Comparison of ENCODE assay signal across 7 mouse cellular contexts in genomic region chr5:20952337-20952925, GRCm38 (mm10). TPM values are rescaled to one million over a fixed set of nuclear protein-coding genes. Genes with fewer than 3 reads are reported as not detected.
A peak's percentile ranks its signal among the peaks of the same experiment; 100 is the strongest.
DNase-seq lines count a peak whose midpoint lies in the region; ATAC-seq lines count a peak whose summit lies in the region.

No protein-coding gene starts in this region.

- no peak for ATAC-seq in neural tube, embryonic 11.5 days (ENCODE audit: insufficient read depth, low FRiP score, low TSS enrichment)
- no peak for ATAC-seq in forebrain, embryonic 12.5 days (ENCODE audit: low FRiP score)
- ATAC-seq in limb, embryonic 13.5 days (ENCODE audit: low FRiP score, low read depth): no peak
- ATAC-seq in stomach, embryonic 15.5 days (ENCODE audit: insufficient read depth, low FRiP score, low read depth): no peak

- H3K4me1 ChIP-seq in neural tube, embryonic 11.5 days (ENCODE audit: control insufficient read depth, insufficient read depth, low read length): peaks cover 5% of the 10 kb centered on the region
- H3K4me1 ChIP-seq in forebrain, embryonic 12.5 days: peaks cover 17% of the 10 kb centered on the region
- peaks cover 28% of the 10 kb centered on the region for H3K4me1 ChIP-seq in limb, embryonic 13.5 days
- peaks cover 3% of the 10 kb centered on the region; the same call in 1 of the 2 replicates for H3K4me1 ChIP-seq in stomach, embryonic 15.5 days

- peak overlapping the region; percentile 85 for H3K4me3 ChIP-seq in neural tube, embryonic 11.5 days (ENCODE audit: low read depth, low read length)
- peak overlapping the region; percentile 91 for H3K4me3 ChIP-seq in forebrain, embryonic 12.5 days (replicated peaks)
- peak overlapping the region; percentile 96 for H3K4me3 ChIP-seq in limb, embryonic 13.5 days
- peak overlapping the region; percentile 98 for H3K4me3 ChIP-seq in stomach, embryonic 15.5 days (replicated peaks)

- H3K27me3 ChIP-seq in neural tube, embryonic 11.5 days (ENCODE audit: control insufficient read depth, insufficient read depth, low read length): no peaks in the 10 kb centered on the region
- H3K27me3 ChIP-seq in forebrain, embryonic 12.5 days: no peaks in the 10 kb centered on the region
- H3K27me3 ChIP-seq in limb, embryonic 13.5 days: no peaks in the 10 kb centered on the region
- H3K27me3 ChIP-seq in stomach, embryonic 15.5 days (replicated peaks): no peaks in the 10 kb centered on the region

- peak overlapping the region; percentile 53 for H3K4me2 ChIP-seq in neural tube, embryonic 11.5 days (ENCODE audit: low read depth)
- H3K4me2 ChIP-seq in forebrain, embryonic 12.5 days: peak overlapping the region; percentile 55
- peak overlapping the region; percentile 72 for H3K4me2 ChIP-seq in limb, embryonic 13.5 days (replicated peaks)
- H3K4me2 ChIP-seq in stomach, embryonic 15.5 days: peak overlapping the region; percentile 50

- H3K36me3 ChIP-seq in neural tube, embryonic 11.5 days (ENCODE audit: control insufficient read depth, insufficient read depth, low read length): no peaks in the 10 kb centered on the region
- H3K36me3 ChIP-seq in forebrain, embryonic 12.5 days (replicated peaks): peaks cover 4% of the 10 kb centered on the region
- H3K36me3 ChIP-seq in limb, embryonic 13.5 days: peaks cover 13% of the 10 kb centered on the region
- peaks cover 4% of the 10 kb centered on the region; the same call in 1 of the 2 replicates for H3K36me3 ChIP-seq in stomach, embryonic 15.5 days

- no peaks in the 10 kb centered on the region for H3K9me3 ChIP-seq in neural tube, embryonic 11.5 days (ENCODE audit: control insufficient read depth, low read length)
- 0 out of 2 replicates have a peak, but pooled peaks cover 3% of the 10 kb centered on the region for H3K9me3 ChIP-seq in forebrain, embryonic 12.5 days
- H3K9me3 ChIP-seq in limb, embryonic 13.5 days: peaks cover 9% of the 10 kb centered on the region
- no peaks in the 10 kb centered on the region for H3K9me3 ChIP-seq in stomach, embryonic 15.5 days

- WGBS in neural tube, embryonic 11.5 days: 22% methylated on average over 9 of the region's 9 CpGs
- WGBS in forebrain, embryonic 12.5 days: 23% methylated on average over 9 of the region's 9 CpGs
- WGBS in limb, embryonic 13.5 days: 21% methylated on average over 9 of the region's 9 CpGs
- 22% methylated on average over 9 of the region's 9 CpGs for WGBS in stomach, embryonic 15.5 days

- peak overlapping the region; percentile 97; the same call in 1 of the 2 replicates for H3K9ac ChIP-seq in neural tube, embryonic 11.5 days (ENCODE audit: low read length)
- H3K9ac ChIP-seq in forebrain, embryonic 12.5 days: peak overlapping the region; percentile 50
- peak overlapping the region; percentile 96 for H3K9ac ChIP-seq in limb, embryonic 13.5 days
- H3K9ac ChIP-seq in stomach, embryonic 15.5 days: peak overlapping the region; percentile 16; the same call in 1 of the 2 replicates

- DNase-seq in neural tube, embryonic 11.5 days (ENCODE audit: low spot score): no peak
- no peak for DNase-seq in neural tube, embryonic 10.5 days (ENCODE audit: extremely low spot score, low spot score)
- no peak for DNase-seq in frontal cortex, postnatal 10 days (ENCODE audit: low spot score in 2 of 2)
- DNase-seq in adrenal gland, postnatal 25 days: no peak

- H3K27ac ChIP-seq in neural tube, embryonic 11.5 days (ENCODE audit: low read depth, low read length): no peak overlapping the region
- H3K27ac ChIP-seq in forebrain, embryonic 12.5 days: no peak overlapping the region
- 0 out of 2 replicates have a peak overlapping the region, but pooled peaks have one; percentile 69 for H3K27ac ChIP-seq in limb, embryonic 13.5 days
- peak overlapping the region; percentile 99; the same call in 1 of the 2 replicates for H3K27ac ChIP-seq in stomach, embryonic 15.5 days

RNA-seq across cellular contexts. Expression of gene Rsbn1l, which starts 3.8 kb away (rescaled TPM):
- polyA plus RNA-seq in neural tube, embryonic 11.5 days (2014; fragmentation: Nextera tagmentation; extraction: Ambion mirVana): 5.4 and 5.6 TPM in 2 replicates
- polyA plus RNA-seq in forebrain, embryonic 12.5 days (2016; fragmentation: Nextera tagmentation; extraction: Ambion mirVana): 6.5 and 7.3 TPM in 2 replicates
- polyA plus RNA-seq in limb, embryonic 13.5 days (2015; fragmentation: Nextera tagmentation; extraction: Ambion mirVana): 5.4 and 6.0 TPM in 2 replicates
- polyA plus RNA-seq in stomach, embryonic 15.5 days (2015; fragmentation: Nextera tagmentation; extraction: Ambion mirVana): 5.2 and 5.4 TPM in 2 replicates
- 16.1 and 19.3 TPM in 2 replicates for total RNA-seq in adrenal gland, postnatal 25 days (2021)

Comparison
In these comparisons a context has a peak if more than half of its experiments do, and no peak if none do; other contexts are left out.
1. H3K27ac ChIP-seq: peak in limb, embryonic 13.5 days (single experiment) and stomach, embryonic 15.5 days (single experiment); none in neural tube, embryonic 11.5 days (single experiment) and forebrain, embryonic 12.5 days (single experiment).
2. H3K9ac ChIP-seq: peak in every context shown above with its lines; median percentile 97 in neural tube, embryonic 11.5 days; 96 in limb, embryonic 13.5 days; 50 in forebrain, embryonic 12.5 days; 16 in stomach, embryonic 15.5 days.
3. Peak in every context shown above with its lines, with median percentiles within 50 percentile points of each other: H3K4me2 ChIP-seq and H3K4me3 ChIP-seq.